ENCODE assay signal across 22 mouse cellular contexts in genomic region chr11:111256596-111256995, GRCm38 (mm10).
"Had no signal": no experiment of that assay in that cellular context is flagged by ENCODE, and none has a peak within 500 bp of the region (broad histone marks: within the 10 kb centered on the region; RNA-seq: fewer than 3 reads in every experiment).

No protein-coding gene starts in this region.

- H3K36me3 ChIP-seq: limb, embryonic 10.5 days; limb, embryonic 12.5 days; limb, embryonic 13.5 days; limb, embryonic 15.5 days; liver, embryonic 12.5 days; liver, embryonic 13.5 days; liver, embryonic 15.5 days; lung, embryonic 15.5 days; midbrain, embryonic 10.5 days; midbrain, embryonic 12.5 days; midbrain, embryonic 13.5 days; midbrain, embryonic 15.5 days; neural tube, embryonic 12.5 days had no signal

- ATAC-seq: liver, embryonic 12.5 days; liver, postnatal 0 days; lung, postnatal 0 days; midbrain, embryonic 13.5 days; midbrain, embryonic 15.5 days; midbrain, embryonic 16.5 days had no signal

- H3K9ac ChIP-seq: limb, embryonic 12.5 days; limb, embryonic 13.5 days; limb, embryonic 15.5 days; liver, embryonic 12.5 days; liver, embryonic 13.5 days; liver, embryonic 14.5 days; liver, embryonic 15.5 days; liver, postnatal 0 days; lung, embryonic 14.5 days; lung, embryonic 15.5 days; midbrain, embryonic 12.5 days; midbrain, embryonic 13.5 days; midbrain, embryonic 15.5 days; neural tube, embryonic 12.5 days had no signal

- H3K27ac ChIP-seq: left cerebral cortex, adult 2 months; limb, embryonic 10.5 days; limb, embryonic 12.5 days; limb, embryonic 13.5 days; limb, embryonic 15.5 days; liver, embryonic 12.5 days; liver, embryonic 13.5 days; liver, embryonic 14.5 days; liver, embryonic 15.5 days; lung, embryonic 15.5 days; macrophage; midbrain, embryonic 10.5 days; midbrain, embryonic 12.5 days; midbrain, embryonic 13.5 days; midbrain, embryonic 15.5 days; neural tube, embryonic 12.5 days had no signal

- H3K4me1 ChIP-seq: limb, embryonic 13.5 days; limb, embryonic 15.5 days; liver, embryonic 12.5 days; liver, embryonic 13.5 days; liver, embryonic 15.5 days; lung, embryonic 15.5 days; midbrain, embryonic 10.5 days; neural tube, embryonic 12.5 days had no signal

- H3K27me3 ChIP-seq: limb, embryonic 12.5 days; limb, embryonic 13.5 days; limb, embryonic 15.5 days; liver, embryonic 12.5 days; liver, embryonic 13.5 days; liver, embryonic 15.5 days; lung, embryonic 15.5 days; midbrain, embryonic 12.5 days; midbrain, embryonic 13.5 days; midbrain, embryonic 15.5 days; neural tube, embryonic 12.5 days had no signal

- H3K9me3 ChIP-seq: limb, embryonic 10.5 days; limb, embryonic 12.5 days; limb, embryonic 13.5 days; limb, embryonic 15.5 days; liver, embryonic 12.5 days; liver, embryonic 13.5 days; liver, embryonic 15.5 days; lung, embryonic 15.5 days; midbrain, embryonic 10.5 days; midbrain, embryonic 12.5 days; midbrain, embryonic 13.5 days; midbrain, embryonic 15.5 days; neural tube, embryonic 12.5 days had no signal

- H3K4me2 ChIP-seq: limb, embryonic 12.5 days; limb, embryonic 13.5 days; limb, embryonic 15.5 days; liver, embryonic 11.5 days; liver, embryonic 12.5 days; liver, embryonic 13.5 days; liver, embryonic 15.5 days; lung, embryonic 14.5 days; lung, embryonic 15.5 days; midbrain, embryonic 11.5 days; midbrain, embryonic 12.5 days; midbrain, embryonic 13.5 days; midbrain, embryonic 15.5 days; neural tube, embryonic 12.5 days had no signal

- H3K4me3 ChIP-seq: left cerebral cortex, adult 2 months; limb, embryonic 10.5 days; limb, embryonic 12.5 days; limb, embryonic 13.5 days; limb, embryonic 15.5 days; liver, embryonic 12.5 days; liver, embryonic 13.5 days; liver, embryonic 15.5 days; lung, embryonic 15.5 days; midbrain, embryonic 10.5 days; midbrain, embryonic 12.5 days; midbrain, embryonic 13.5 days; midbrain, embryonic 15.5 days; neural tube, embryonic 12.5 days had no signal
